Mouse (Mus musculus) inflammation-experienced regulatory T-cells, adult 6 months (primary cell): Measurements from ENCODE around the gene Stmn3. TPM values are rescaled to one million over a fixed set of nuclear protein-coding genes. Genes with fewer than 3 reads are reported as not detected.

Source experiments
- ATAC-seq: one replicate; pipeline ENCODE4 v1.8.0; 2017
- polyA plus RNA-seq, 3 experiments: library from polyadenylated mRNA; unstranded; fragments of 100-300 nt; shearing (Covaris generic); gene quantifications; one replicate each; pipeline ENCODE4 v1.2.1; 2017

The Stmn3 gene
- polyA plus RNA-seq, 3 experiments from 2014 or later, result not detected

DNA sequence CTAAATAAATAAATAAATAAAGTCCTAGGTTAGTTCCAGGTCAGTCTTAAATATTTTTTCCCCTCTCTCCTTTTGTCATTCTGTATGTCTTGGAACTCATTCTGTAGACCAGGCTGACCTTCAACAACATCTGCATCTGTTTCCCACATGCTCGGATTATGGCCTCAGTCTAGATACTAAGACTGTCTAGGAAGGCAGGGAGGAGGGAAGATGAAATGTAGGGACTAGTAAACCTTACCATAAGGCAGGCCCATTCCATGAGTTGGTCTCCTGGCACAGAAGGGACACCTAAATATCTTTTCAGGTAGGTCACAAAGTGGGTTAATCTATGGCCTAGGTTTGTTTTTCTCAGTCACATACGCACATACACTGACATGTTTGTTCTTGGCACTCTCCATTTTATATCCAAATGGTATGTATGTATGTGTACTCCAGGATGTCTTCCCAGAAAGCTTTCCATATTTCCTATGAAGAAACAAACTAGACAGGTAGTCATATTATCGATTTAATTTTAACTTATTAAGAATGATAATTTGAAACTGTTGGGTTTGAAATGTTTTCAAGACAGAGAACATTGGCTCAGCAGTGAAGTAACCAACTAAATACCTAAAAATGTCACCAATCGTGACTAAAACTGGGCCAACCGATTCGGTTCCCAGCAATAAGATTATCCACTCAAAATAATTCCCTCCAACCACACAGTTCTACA, 27.5 kb downstream of the Stmn3 start:
- ATAC-seq, result no peak

DNA sequence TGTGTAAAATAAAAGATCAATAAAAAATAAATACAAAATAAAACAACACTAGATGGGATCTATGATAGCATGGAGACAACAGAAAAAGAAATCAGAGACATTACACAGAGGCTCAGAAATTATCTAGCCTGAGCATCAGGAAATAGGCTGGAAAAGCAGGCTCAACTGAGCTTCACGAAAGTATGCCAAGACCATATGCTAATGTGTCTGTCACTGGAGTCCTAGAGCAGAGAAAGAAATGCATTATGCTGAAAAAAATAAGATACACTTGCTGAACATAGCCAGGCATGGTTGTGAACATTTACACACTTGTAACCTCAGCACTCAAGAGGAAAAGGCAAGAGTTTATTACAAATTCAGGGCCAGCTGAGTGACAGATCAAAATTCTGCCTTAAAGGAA, 34.3 kb downstream of the Stmn3 start:
- ATAC-seq, result no peak

DNA sequence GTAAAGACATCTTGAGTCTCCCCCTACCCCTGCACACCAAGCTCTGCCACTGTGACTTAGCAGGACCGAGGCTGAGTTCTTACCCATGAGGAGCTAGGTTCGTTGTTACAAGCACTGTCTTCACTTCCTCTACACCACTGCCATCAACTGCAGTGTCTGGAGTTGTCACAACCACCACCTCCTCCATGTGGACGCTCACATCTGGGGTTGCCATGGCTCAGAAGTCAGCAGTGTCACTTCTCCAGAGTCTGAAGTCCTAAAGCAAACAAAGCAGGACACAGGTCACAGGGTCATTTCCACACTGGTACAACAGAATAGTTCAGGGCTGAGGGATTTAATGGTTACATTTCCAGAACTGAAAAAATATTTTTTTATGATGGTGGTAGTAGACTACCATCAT, 36.4 kb downstream of the Stmn3 start:
- no peak for ATAC-seq

DNA sequence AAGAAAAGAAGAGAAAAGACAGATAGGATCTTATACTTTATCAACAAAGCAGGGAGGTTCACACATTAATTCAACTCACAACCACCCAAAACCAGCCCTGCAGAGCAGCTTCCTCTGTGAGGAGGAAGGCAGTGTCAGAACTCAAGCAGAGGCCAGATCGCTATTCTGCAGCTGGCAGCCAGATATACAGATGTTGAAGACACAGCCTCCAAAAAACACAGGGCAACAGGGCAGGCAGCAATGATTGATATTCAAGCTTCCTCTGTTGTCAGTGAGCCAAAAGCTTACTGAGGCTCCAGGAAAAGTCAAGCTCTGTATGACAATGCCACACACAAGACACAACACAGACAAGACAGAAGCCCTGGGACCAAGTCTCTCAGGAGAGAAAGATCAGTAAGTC, 37.5 kb downstream of the Stmn3 start:
- ATAC-seq, result no peak

DNA sequence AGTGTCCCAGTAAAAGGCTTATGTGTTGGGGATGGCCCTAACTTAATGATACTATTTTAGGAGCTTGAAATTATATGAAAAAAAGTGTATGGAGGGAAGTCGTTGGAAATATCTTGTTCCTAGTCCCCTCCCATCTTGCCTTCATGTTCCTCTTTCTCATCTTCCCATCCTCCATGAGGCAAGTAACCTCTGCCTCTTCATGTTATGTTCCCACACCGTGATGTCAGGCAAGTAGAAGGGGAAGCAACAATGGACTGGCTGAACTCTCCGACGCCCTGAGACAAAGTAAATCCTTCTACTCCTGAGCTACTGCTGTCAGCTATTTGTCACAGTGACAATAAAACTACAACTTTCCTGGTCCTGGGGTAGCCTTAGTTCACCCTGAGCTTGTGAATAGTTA, 39.7 kb downstream of the Stmn3 start:
- no peak for ATAC-seq

DNA sequence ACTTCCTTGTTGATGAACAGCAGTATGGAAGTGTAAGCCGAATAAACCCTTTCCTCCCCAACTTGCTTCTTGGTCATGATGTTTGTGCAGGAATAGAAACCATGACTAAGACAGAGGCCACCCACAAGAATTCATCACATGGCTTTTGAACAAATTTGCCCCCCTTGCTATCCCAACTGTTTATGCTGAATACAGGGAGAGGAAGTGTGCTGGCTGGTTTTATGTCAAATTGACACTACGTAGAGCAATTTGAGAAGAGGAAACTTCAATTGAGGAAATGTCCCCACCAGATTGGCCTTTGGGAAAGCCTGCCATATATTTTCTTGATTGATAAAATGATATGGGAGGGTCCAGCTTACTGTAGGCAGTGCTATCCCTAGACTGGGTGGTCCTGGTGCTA, 40.5 kb downstream of the Stmn3 start:
- no peak for ATAC-seq

DNA sequence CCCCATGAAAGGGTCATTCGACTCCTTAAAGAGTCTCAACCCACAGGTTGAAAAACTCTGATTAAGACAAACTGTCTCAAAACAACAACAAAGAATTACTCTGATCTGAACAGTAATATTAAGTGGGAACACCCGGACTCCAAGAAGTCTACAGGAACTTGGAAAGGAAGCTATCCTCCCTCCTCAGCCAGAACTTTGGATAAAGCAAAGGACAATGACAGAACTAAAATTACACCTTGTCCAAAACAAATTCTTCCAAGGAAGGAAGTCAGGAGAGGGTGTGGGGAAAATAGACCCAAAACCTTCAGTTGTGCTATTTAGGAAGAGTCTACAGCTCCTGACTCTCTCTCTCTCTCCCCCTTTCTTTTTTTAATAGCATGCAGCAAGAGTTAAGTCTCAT, 42.2 kb downstream of the Stmn3 start:
- no peak for ATAC-seq

DNA sequence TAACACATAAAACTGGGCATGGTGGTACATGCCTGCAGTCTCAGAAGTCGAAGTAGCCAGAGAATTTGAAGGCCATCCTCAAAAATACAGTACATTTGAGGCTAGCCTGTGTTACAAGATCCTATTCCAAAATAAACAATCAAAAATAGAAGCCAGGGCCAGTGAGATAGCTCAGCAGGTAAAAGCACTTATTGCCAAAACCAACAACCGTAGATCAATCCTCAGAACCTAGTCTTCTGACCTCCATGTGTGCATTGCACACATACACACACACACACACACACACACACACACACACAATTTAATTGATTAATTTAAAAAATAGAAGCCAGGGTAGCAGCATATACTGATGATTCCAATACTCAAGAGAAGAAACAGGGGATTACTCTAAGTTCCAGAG, 47.5 kb downstream of the Stmn3 start:
- ATAC-seq, result no peak

Other genes with a start within 250 kb of the Stmn3 start
- under 1 TPM in 1 of 3 experiments, not detected in 2; 0.19 TPM for gene Kcnq2, start 179.2 kb downstream of the Stmn3 start, polyA plus RNA-seq
- gene Eef1a2, start 157.5 kb downstream of the Stmn3 start, polyA plus RNA-seq, result not detected
- 100 to 1,000 TPM; 128 to 152 (median 146) TPM for gene Ppdpf, start 127.3 kb downstream of the Stmn3 start, polyA plus RNA-seq
- gene Ptk6, start 111.7 kb downstream of the Stmn3 start, polyA plus RNA-seq, result under 1 TPM in 1 of 3 experiments, not detected in 2; 0.09 TPM
- gene Srms, start 101.3 kb downstream of the Stmn3 start, polyA plus RNA-seq, result under 1 TPM in 2 of 3 experiments, not detected in 1; 0.19 to 0.35 TPM
- gene Fndc11, start 94.5 kb downstream of the Stmn3 start, polyA plus RNA-seq, result 1 to 10 TPM in 1 of 3 experiments, under 1 TPM in 2; 0.34 to 1.6 (median 0.53) TPM
- 10 to 100 TPM; 15.5 to 19.9 (median 17.9) TPM for gene Helz2, start 72.5 kb downstream of the Stmn3 start, polyA plus RNA-seq
- gene Gmeb2, start 26.5 kb downstream of the Stmn3 start, polyA plus RNA-seq, result 10 to 100 TPM in 2 of 3 experiments, 1 to 10 TPM in 1; 9.1 to 12.8 (median 11.0) TPM
- 10 to 100 TPM; 31.4 to 34.5 (median 32.2) TPM for gene Rtel1, start 5.2 kb upstream of the Stmn3 start, polyA plus RNA-seq
- gene Zgpat, start 50.4 kb upstream of the Stmn3 start, polyA plus RNA-seq, result 10 to 100 TPM; 18.5 to 21.8 (median 20.9) TPM
- gene Arfrp1, start 50.9 kb upstream of the Stmn3 start, polyA plus RNA-seq, result 10 to 100 TPM; 60.4 to 69.3 (median 60.4) TPM
- 100 to 1,000 TPM; 340 to 573 (median 348) TPM for gene Lime1, start 65.6 kb upstream of the Stmn3 start, polyA plus RNA-seq
- gene Zbtb46, start 144.9 kb upstream of the Stmn3 start, polyA plus RNA-seq, result 1 to 10 TPM; 3.6 to 4.3 (median 3.7) TPM
- gene Abhd16b, start 178.7 kb upstream of the Stmn3 start, polyA plus RNA-seq, result not detected
- 100 to 1,000 TPM in 2 of 3 experiments, 10 to 100 TPM in 1; 89.9 to 113 (median 102) TPM for gene Tpd52l2, start 182.6 kb upstream of the Stmn3 start, polyA plus RNA-seq
- 10 to 100 TPM; 37.5 to 41.7 (median 39.3) TPM for gene Dnajc5, start 206.0 kb upstream of the Stmn3 start, polyA plus RNA-seq